Mouse (Mus musculus) testis, adult 2 months (tissue): ENCODE data around the gene Gm28038. TPM values are rescaled to one million over a fixed set of nuclear protein-coding genes. Genes with fewer than 3 reads are reported as not detected.

Experiments used
- H3K27ac ChIP-seq: fragments of 200-500 bp; 2 replicates; pipeline ENCODE4 v1.5.1; 2012; ENCODE audit warnings: low read depth, low read length; ENCODE audit not compliant: control insufficient read depth, insufficient read depth
- H3K27me3 ChIP-seq: fragments of 200-500 bp; 2 replicates; pipeline ENCODE4 v1.6.1; 2012; ENCODE audit warnings: mild to moderate bottlenecking, low read length, moderate library complexity; ENCODE audit not compliant: control insufficient read depth, insufficient read depth
- H3K36me3 ChIP-seq: fragments of 200-500 bp; 2 replicates; pipeline ENCODE4 v1.6.1; 2012; ENCODE audit warnings: mild to moderate bottlenecking, low read length; ENCODE audit not compliant: control insufficient read depth, insufficient read depth
- H3K4me1 ChIP-seq: fragments of 200-500 bp; 2 replicates; pipeline ENCODE4 v1.6.1; 2012; ENCODE audit warnings: low read length; ENCODE audit not compliant: control insufficient read depth, insufficient read depth
- H3K4me3 ChIP-seq: fragments of 200-500 bp; 2 replicates; pipeline ENCODE4 v1.5.1; 2012; ENCODE audit warnings: low read depth, mild to moderate bottlenecking, low read length, moderate library complexity, mixed read lengths; ENCODE audit not compliant: control insufficient read depth
- CTCF ChIP-seq: fragments of 200-500 bp; IDR thresholded peaks from 2 replicates; pipeline ENCODE4 v1.5.1; 2012; ENCODE audit warnings: low read depth, mild to moderate bottlenecking, inconsistent platforms, low read length, moderate library complexity; ENCODE audit not compliant: control insufficient read depth, insufficient read depth, insufficient replicate concordance
- POLR2A ChIP-seq: fragments of 200-500 bp; IDR thresholded peaks from 2 replicates; pipeline ENCODE4 v1.6.1; 2012; ENCODE audit warnings: low read depth, mild to moderate bottlenecking, inconsistent platforms, low read length, moderate library complexity; ENCODE audit not compliant: control insufficient read depth
- polyA plus RNA-seq: library from polyadenylated mRNA; depleted of rRNA; stranded (reverse); fragments of >200 nt; gene quantifications from 2 replicates; pipeline ENCODE4 v1.2.3, GENCODE M21; 2012

Gm28038 gene
- polyA plus RNA-seq, 1 experiment = not detected

DNA sequence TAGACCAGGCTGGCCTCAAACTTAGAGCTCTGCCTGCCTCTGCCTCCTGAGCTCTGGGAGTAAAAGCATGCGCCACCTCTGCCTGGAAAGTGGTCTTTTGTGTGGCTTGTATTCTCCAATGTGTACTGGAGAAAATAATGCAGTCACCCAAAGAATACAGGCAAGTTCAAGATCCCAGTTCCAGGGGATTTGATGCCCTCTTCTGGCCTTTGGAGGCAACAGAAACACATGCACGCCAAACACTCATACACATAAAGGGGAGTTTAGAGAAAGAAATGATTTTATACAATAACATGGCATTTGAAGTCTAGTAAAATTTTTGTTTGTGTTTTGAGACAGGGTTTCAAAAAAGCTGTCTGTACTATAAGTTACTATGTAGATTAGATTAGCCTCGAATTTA lies 18.7 kb downstream of the Gm28038 start:
- Histone ChIP-seq H3K27me3 (no peaks in the 10 kb centered on the region), H3K4me1 (no peaks in the 10 kb centered on the region), H3K4me3 (no peak overlapping the region), H3K36me3 (peaks cover 2% of the 10 kb centered on the region), H3K27ac (no peak overlapping the region)
- no peak for TF ChIP-seq CTCF

GRCm38 (mm10) chr2:30299966-30300365 lies 19.1 kb downstream of the Gm28038 start:
- Histone ChIP-seq H3K4me1 (no peaks in the 10 kb centered on the region), H3K4me3 (no peak overlapping the region), H3K36me3 (peaks cover 3% of the 10 kb centered on the region), H3K27me3 (no peaks in the 10 kb centered on the region), H3K27ac (no peak overlapping the region)
- TF ChIP-seq POLR2A (no peak), CTCF (no peak)

DNA sequence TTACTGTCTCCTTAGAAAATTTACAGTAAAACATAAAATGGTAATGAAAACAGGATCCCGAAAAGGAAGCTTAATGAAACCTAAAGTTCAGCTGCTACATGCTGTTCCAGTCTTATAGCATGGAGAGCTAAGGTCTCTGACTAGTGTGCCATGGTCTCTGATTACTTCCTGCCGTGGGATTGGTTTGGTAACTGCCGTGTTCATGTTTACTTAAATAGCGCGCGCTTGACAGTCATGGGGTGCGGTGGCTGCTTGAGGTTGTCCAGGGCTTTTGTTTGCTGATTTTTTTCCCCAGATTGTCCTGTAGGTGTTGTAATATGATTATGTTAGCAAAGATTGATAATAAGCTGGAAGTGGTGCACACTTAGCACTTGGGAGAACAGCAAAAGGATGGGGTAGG lies 25.2 kb downstream of the Gm28038 start:
- Histone ChIP-seq H3K27me3 (no peaks in the 10 kb centered on the region), H3K36me3 (peaks cover 6% of the 10 kb centered on the region), H3K27ac (no peak overlapping the region), H3K4me3 (no peak overlapping the region), H3K4me1 (no peaks in the 10 kb centered on the region)
- TF ChIP-seq CTCF (no peak), POLR2A (no peak)

GRCm38 (mm10) chr2:30309351-30309750 lies 28.5 kb downstream of the Gm28038 start:
- H3K4me3 ChIP-seq = no peak overlapping the region
- no peaks in the 10 kb centered on the region for H3K4me1 ChIP-seq
- H3K27me3 ChIP-seq = no peaks in the 10 kb centered on the region
- no peak overlapping the region for H3K27ac ChIP-seq
- H3K36me3 ChIP-seq = peaks cover 7% of the 10 kb centered on the region
- no peak for TF ChIP-seq CTCF

DNA sequence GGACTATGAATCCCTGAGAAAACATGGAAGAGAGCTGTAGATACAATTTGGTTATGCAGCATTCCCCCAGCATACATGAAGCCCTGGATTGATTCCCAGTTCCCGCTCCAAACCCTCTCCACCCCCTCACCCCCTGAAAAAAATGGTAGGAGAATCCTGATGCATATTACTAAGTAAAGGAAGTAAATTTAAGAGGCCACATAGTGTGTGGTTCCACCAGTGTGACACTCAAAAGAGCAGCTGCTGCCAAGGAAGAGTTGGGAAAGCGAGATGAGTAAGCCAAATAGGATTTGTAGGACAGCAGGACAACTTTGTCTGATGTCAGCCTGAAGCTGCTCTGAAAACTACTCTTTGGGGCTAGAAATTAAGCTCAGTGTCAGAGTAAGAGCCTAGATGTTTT lies 30.6 kb downstream of the Gm28038 start:
- H3K36me3 ChIP-seq = peaks cover 6% of the 10 kb centered on the region
- H3K27ac ChIP-seq = no peak overlapping the region
- no peaks in the 10 kb centered on the region for H3K4me1 ChIP-seq
- H3K4me3 ChIP-seq = no peak overlapping the region
- TF ChIP-seq POLR2A (no peak), CTCF (no peak)
- no peaks in the 10 kb centered on the region for H3K27me3 ChIP-seq

DNA sequence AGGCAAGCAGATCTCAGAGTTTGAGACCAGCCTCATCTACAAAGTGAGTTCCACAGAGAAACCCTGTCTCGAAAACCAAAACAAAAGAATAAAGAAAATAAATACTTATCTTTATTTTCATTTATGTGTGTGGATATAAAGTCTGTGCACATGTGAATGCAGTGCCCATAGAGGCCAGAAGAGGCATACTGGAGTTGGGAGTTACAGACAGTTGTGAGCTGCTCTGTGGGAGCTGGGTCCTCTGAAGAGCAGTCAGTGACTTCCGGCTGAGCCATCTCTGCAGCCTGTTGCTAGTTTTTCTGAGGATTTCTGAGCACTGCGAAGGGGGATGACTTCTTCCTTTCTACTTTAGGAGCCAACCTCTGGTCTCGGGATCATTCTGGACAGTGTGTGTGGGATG lies 35.3 kb downstream of the Gm28038 start:
- no peaks in the 10 kb centered on the region for H3K27me3 ChIP-seq
- TF ChIP-seq CTCF = no peak
- TF ChIP-seq POLR2A = no peak
- H3K36me3 ChIP-seq = peaks cover 8% of the 10 kb centered on the region
- no peaks in the 10 kb centered on the region for H3K4me1 ChIP-seq
- no peak overlapping the region for H3K27ac ChIP-seq
- no peak overlapping the region for H3K4me3 ChIP-seq

DNA sequence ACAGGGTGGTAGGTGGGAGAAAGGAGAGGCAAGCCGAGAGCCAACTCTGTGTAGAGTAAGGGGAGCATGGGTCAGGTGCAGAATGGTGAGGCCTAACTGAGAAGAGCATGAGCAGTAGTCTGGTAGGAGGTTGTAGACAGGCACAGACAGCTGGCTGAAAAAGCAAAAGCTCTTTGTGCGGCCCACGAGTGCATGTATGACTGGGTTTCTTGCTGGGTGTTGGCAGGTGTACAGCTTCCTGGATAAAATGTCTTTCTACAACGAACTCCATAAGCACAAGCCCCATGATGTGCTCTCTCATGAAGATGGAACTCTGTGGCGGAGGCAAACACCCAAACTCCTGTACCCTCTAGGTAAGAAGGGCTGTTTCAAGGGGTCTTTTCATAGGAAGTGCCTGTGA lies 36.1 kb downstream of the Gm28038 start:
- H3K4me3 ChIP-seq = no peak overlapping the region
- H3K27ac ChIP-seq = no peak overlapping the region
- no peaks in the 10 kb centered on the region for H3K4me1 ChIP-seq
- TF ChIP-seq CTCF = no peak
- no peak for TF ChIP-seq POLR2A
- peaks cover 8% of the 10 kb centered on the region for H3K36me3 ChIP-seq
- no peaks in the 10 kb centered on the region for H3K27me3 ChIP-seq

DNA sequence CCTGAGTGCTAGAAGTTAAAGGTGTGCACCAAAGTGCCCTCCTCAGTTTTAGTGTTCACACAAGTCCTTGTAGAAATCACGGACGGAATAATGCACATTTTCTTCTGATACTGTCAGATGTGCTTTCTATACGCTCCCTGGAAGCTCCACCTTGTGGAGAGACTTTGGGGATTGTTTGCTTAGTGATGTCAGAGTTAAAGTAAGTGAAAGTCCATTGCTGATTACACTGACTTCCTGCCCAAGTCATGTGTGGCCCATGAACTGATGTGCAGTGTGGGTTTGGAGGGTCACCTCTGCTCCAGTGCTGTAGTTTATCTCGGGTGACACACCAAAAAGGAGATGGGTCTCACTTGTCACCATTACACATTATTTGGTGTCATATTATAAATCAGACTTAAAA lies 38.4 kb downstream of the Gm28038 start:
- Histone ChIP-seq H3K27me3 (no peaks in the 10 kb centered on the region), H3K36me3 (peaks cover 8% of the 10 kb centered on the region), H3K27ac (no peak overlapping the region), H3K4me1 (no peaks in the 10 kb centered on the region), H3K4me3 (no peak overlapping the region)
- TF ChIP-seq POLR2A = no peak
- no peak for TF ChIP-seq CTCF

DNA sequence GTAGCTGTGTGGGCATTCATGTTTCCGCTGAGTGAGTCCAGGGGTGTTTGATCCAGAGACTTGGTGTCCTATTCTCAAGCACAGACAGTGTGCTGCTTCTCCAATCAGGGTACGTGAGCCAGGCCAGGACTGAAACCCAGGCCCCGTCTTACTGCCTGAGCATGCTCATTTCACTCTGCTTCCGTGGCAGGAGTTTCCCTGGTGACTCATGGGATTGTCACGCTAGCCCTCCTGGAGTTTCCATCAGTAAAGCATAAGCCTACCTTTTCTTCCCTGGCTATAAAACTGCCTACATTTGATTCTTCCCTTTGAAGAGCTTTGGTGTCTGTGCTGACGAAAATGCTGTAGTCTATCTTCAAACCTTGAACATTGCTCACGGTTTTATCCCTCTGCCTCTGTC lies 42.3 kb downstream of the Gm28038 start:
- no peaks in the 10 kb centered on the region for H3K27me3 ChIP-seq
- H3K4me3 ChIP-seq = peak overlapping the region; percentile 58
- peaks cover 5% of the 10 kb centered on the region for H3K36me3 ChIP-seq
- TF ChIP-seq POLR2A (no peak), CTCF (no peak)
- no peak overlapping the region for H3K27ac ChIP-seq
- no peaks in the 10 kb centered on the region for H3K4me1 ChIP-seq
